Mouse (Mus musculus): ENCODE measurements around the gene Dpm2. TPM values are rescaled to one million over a fixed set of nuclear protein-coding genes. Genes with fewer than 3 reads are reported as not detected.

Gene Dpm2
- 73.7 TPM for polyA plus RNA-seq (2012; fragmentation: generic; extraction: Trizol)
- long read RNA-seq, experiment 1, transcript Dpm2-201 (4 exons, 869 nt) = major isoform, 38 of 48 reads
- long read RNA-seq, experiment 1, transcript Dpm2-202 (3 exons, 655 nt) = minor isoform, 6 of 48 reads
- long read RNA-seq, experiment 1, partial matches to known transcripts = 3 of 48 reads
- long read RNA-seq, experiment 1, other reads (novel, unspliced or antisense) = 1 of 48 reads
- long read RNA-seq, experiment 2, transcript Dpm2-201 (4 exons, 869 nt) = major isoform, 8 of 23 reads
- long read RNA-seq, experiment 2, transcript Dpm2-202 (3 exons, 655 nt) = minor isoform, 6 of 23 reads
- long read RNA-seq, experiment 2, partial matches to known transcripts = 2 of 23 reads
- long read RNA-seq, experiment 2, other reads (novel, unspliced or antisense) = 6 of 23 reads

- H3K4me3 ChIP-seq (ENCODE audit: insufficient read depth, poor library complexity, severe bottlenecking) = peak within 1 kb of the TSS; percentile 99
These were observed at the start of gene Dpm2 for GRCm38 (mm10) chr2:32570698-32571494. Dpm2 (plus strand) TSS chr2:32570858.

DNA sequence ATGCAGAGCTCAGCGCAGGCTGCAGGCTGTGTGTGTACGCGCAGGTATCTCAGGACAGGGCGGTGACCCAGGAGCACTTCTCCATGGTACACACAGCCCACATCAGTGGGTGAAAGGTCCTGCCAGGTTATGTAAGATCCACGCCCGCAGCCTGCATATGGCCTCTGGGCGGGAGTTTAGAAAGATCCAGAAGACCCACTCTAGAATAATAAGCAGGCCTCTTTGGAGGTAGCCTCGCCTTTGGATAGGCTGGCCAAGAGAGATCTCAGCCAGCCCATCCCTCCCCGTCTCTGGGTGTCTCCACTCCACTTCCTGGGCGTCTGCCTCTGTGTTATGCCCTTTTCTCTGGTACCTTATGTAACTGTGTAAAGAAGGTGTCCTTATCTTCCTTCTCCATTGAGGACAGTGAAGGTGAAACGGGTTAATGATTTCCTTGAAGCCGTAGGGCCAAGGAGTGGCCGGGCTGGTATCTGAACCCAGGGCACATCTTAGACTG is 46.1 kb upstream of the Dpm2 start:
- Histone ChIP-seq H3ac (ENCODE audit: control insufficient read depth, insufficient read length, low read depth) (no peak overlapping the region), H3K79me2 (ENCODE audit: control insufficient read depth, insufficient read depth) (no peaks in the 10 kb centered on the region), H3K36me3 (ENCODE audit: control insufficient read depth, insufficient read depth) (no peaks in the 10 kb centered on the region), H3K27me3 (ENCODE audit: control insufficient read depth, insufficient read depth, insufficient read length) (no peaks in the 10 kb centered on the region), H3K79me3 (ENCODE audit: low read depth) (no peaks in the 10 kb centered on the region), H3K4me3 (ENCODE audit: insufficient read depth, poor library complexity, severe bottlenecking) (no peak overlapping the region)
- TF ChIP-seq CEBPB (IDR thresholded peaks at IDR 0.05; ENCODE audit: low read depth) (no peak), MYOG (IDR thresholded peaks at IDR 0.05; ENCODE audit: control insufficient read depth, extremely low read depth, insufficient read length) (no peak), MYOD1 (IDR thresholded peaks at IDR 0.05; ENCODE audit: control insufficient read depth, insufficient read length, low read depth) (no peak), MAX (IDR thresholded peaks at IDR 0.05) (no peak), FOSL1 (IDR thresholded peaks at IDR 0.05; ENCODE audit: insufficient read depth, low read length, poor library complexity, severe bottlenecking) (no peak), CTCF (IDR thresholded peaks at IDR 0.05; ENCODE audit: control insufficient read depth, insufficient read depth, insufficient read length) (no peak), USF1 (IDR thresholded peaks at IDR 0.05; ENCODE audit: low read depth) (no peak)

More at GRCm38 (mm10) chr2:32570698-32571494, at the start of gene Dpm2:
- Histone ChIP-seq H3K79me2 (ENCODE audit: control insufficient read depth, insufficient read depth) (peaks cover 23% of the 10 kb centered on the region), H3K27me3 (ENCODE audit: control insufficient read depth, insufficient read depth, insufficient read length) (no peaks in the 10 kb centered on the region), H3K36me3 (ENCODE audit: control insufficient read depth, insufficient read depth) (peaks cover 14% of the 10 kb centered on the region), H3K79me3 (ENCODE audit: low read depth) (peaks cover 18% of the 10 kb centered on the region), H3ac (ENCODE audit: control insufficient read depth, insufficient read length, low read depth) (peak within 1 kb of the TSS; percentile 86)
- TF ChIP-seq CTCF (IDR thresholded peaks at IDR 0.05; ENCODE audit: control insufficient read depth, insufficient read depth, insufficient read length) = no peak
- no peak for TF ChIP-seq CEBPB (IDR thresholded peaks at IDR 0.05; ENCODE audit: low read depth)
- no peak for TF ChIP-seq FOSL1 (IDR thresholded peaks at IDR 0.05; ENCODE audit: insufficient read depth, low read length, poor library complexity, severe bottlenecking)
- TF ChIP-seq MAX (IDR thresholded peaks at IDR 0.05) = peak; percentile 23
- TF ChIP-seq MYOD1 (IDR thresholded peaks at IDR 0.05; ENCODE audit: control insufficient read depth, insufficient read length, low read depth) = no peak
- no peak for TF ChIP-seq MYOG (IDR thresholded peaks at IDR 0.05; ENCODE audit: control insufficient read depth, extremely low read depth, insufficient read length)
- TF ChIP-seq USF1 (IDR thresholded peaks at IDR 0.05; ENCODE audit: low read depth) = peak; percentile 98

DNA sequence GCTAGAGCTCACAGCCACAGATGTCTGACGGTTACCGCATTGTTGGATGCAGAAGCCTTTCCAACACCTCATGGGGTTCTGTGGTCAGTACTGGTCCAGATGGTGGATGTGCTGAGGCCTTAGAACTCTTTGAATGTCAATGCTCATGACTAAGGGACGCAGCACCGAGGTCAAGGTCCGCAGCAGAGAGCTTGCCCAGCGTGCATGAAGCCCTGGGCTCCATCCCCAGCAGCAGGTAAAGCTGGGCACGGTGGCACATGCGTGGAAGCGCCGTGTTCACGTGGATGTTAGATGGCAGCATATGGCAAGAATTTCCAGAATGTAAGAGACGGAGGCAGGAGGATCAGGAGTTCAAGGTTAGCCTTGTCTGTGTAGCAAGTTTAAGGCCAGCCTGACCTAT is 44.8 kb upstream of the Dpm2 start:
- H3K4me3 ChIP-seq (ENCODE audit: insufficient read depth, poor library complexity, severe bottlenecking) = no peak overlapping the region
- TF ChIP-seq FOSL1 (IDR thresholded peaks at IDR 0.05; ENCODE audit: insufficient read depth, low read length, poor library complexity, severe bottlenecking) (no peak), MYOD1 (IDR thresholded peaks at IDR 0.05; ENCODE audit: control insufficient read depth, insufficient read length, low read depth) (no peak), USF1 (IDR thresholded peaks at IDR 0.05; ENCODE audit: low read depth) (no peak), MYOG (IDR thresholded peaks at IDR 0.05; ENCODE audit: control insufficient read depth, extremely low read depth, insufficient read length) (no peak), CTCF (IDR thresholded peaks at IDR 0.05; ENCODE audit: control insufficient read depth, insufficient read depth, insufficient read length) (no peak), MAX (IDR thresholded peaks at IDR 0.05) (no peak), CEBPB (IDR thresholded peaks at IDR 0.05; ENCODE audit: low read depth) (no peak)
- no peaks in the 10 kb centered on the region for H3K36me3 ChIP-seq (ENCODE audit: control insufficient read depth, insufficient read depth)
- H3K79me3 ChIP-seq (ENCODE audit: low read depth) = no peaks in the 10 kb centered on the region
- no peaks in the 10 kb centered on the region for H3K27me3 ChIP-seq (ENCODE audit: control insufficient read depth, insufficient read depth, insufficient read length)
- H3ac ChIP-seq (ENCODE audit: control insufficient read depth, insufficient read length, low read depth) = no peak overlapping the region
- no peaks in the 10 kb centered on the region for H3K79me2 ChIP-seq (ENCODE audit: control insufficient read depth, insufficient read depth)

GRCm38 (mm10) chr2:32527468-32527966 is 43.1 kb upstream of the Dpm2 start:
- no peaks in the 10 kb centered on the region for H3K27me3 ChIP-seq (ENCODE audit: control insufficient read depth, insufficient read depth, insufficient read length)

DNA sequence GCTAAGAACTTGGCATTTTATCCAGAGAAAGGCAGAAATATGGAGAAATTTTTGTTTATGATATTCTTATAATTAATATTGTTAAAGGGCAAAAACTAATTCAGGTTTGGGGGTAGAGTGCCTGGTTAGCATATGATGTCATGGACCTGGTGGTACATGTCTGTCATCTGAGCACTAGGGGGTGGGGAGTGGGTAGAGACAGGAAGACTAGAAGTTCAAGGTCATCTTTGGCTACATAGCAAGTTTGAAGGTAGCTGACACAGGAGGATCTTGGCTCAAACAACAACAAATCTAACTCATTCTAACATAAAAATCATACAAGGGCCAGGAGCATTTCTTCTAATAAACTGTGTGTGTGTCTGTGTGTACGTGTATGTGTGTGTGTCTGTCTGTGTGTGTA is 42.3 kb upstream of the Dpm2 start:
- Histone ChIP-seq H3K36me3 (ENCODE audit: control insufficient read depth, insufficient read depth) (no peaks in the 10 kb centered on the region), H3ac (ENCODE audit: control insufficient read depth, insufficient read length, low read depth) (no peak overlapping the region), H3K4me3 (ENCODE audit: insufficient read depth, poor library complexity, severe bottlenecking) (no peak overlapping the region), H3K79me3 (ENCODE audit: low read depth) (no peaks in the 10 kb centered on the region), H3K27me3 (ENCODE audit: control insufficient read depth, insufficient read depth, insufficient read length) (no peaks in the 10 kb centered on the region), H3K79me2 (ENCODE audit: control insufficient read depth, insufficient read depth) (no peaks in the 10 kb centered on the region)
- no peak for TF ChIP-seq MYOD1 (IDR thresholded peaks at IDR 0.05; ENCODE audit: control insufficient read depth, insufficient read length, low read depth)
- TF ChIP-seq USF1 (IDR thresholded peaks at IDR 0.05; ENCODE audit: low read depth) = no peak
- TF ChIP-seq MAX (IDR thresholded peaks at IDR 0.05) = no peak
- TF ChIP-seq MYOG (IDR thresholded peaks at IDR 0.05; ENCODE audit: control insufficient read depth, extremely low read depth, insufficient read length) = no peak
- TF ChIP-seq FOSL1 (IDR thresholded peaks at IDR 0.05; ENCODE audit: insufficient read depth, low read length, poor library complexity, severe bottlenecking) = no peak
- no peak for TF ChIP-seq CEBPB (IDR thresholded peaks at IDR 0.05; ENCODE audit: low read depth)
- no peak for TF ChIP-seq CTCF (IDR thresholded peaks at IDR 0.05; ENCODE audit: control insufficient read depth, insufficient read depth, insufficient read length)

More at GRCm38 (mm10) chr2:32527468-32527966, 43.1 kb upstream of the Dpm2 start:
- Histone ChIP-seq H3K79me2 (ENCODE audit: control insufficient read depth, insufficient read depth) (no peaks in the 10 kb centered on the region), H3K36me3 (ENCODE audit: control insufficient read depth, insufficient read depth) (no peaks in the 10 kb centered on the region), H3ac (ENCODE audit: control insufficient read depth, insufficient read length, low read depth) (peak overlapping the region; percentile 25), H3K4me3 (ENCODE audit: insufficient read depth, poor library complexity, severe bottlenecking) (no peak overlapping the region), H3K79me3 (ENCODE audit: low read depth) (no peaks in the 10 kb centered on the region)
- TF ChIP-seq MYOD1 (IDR thresholded peaks at IDR 0.05; ENCODE audit: control insufficient read depth, insufficient read length, low read depth) (peak; percentile 4), USF1 (IDR thresholded peaks at IDR 0.05; ENCODE audit: low read depth) (peak; percentile 50), FOSL1 (IDR thresholded peaks at IDR 0.05; ENCODE audit: insufficient read depth, low read length, poor library complexity, severe bottlenecking) (no peak), MAX (IDR thresholded peaks at IDR 0.05) (no peak)

Measured in C2C12 (cell line).